Comparison of ENCODE assay signal across 14 mouse cellular contexts in the genomic region with DNA sequence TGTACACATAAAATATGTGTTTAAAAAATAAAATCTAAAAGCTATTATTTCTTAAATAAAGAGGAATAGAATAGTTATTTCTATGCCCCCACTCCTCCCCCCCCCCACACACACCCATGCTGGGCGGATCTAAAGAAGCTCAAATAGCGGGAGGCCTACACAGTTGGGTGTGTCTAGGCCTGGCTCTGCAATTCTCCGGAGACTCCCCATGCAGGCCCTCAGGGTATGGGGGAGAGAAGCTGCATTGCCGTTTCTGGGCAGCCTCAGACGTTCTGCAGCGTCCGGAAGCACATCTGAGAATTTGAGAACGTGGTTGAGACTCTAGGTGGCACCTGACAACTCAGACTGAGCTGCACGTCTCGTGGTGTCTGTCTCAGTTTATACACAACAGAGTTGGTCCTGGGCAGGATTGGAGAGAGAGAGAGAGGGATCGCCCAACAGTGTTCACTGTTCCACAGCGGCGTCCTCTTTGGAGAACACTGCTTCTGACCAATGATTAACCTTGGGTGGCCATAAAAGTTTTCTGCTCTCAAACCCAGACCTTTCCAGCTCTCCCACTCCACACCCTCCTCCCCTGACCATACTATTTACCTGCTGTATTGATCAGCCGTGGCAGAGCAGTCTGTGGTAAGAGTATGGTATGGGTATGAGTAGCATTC. TPM values are rescaled to one million over a fixed set of nuclear protein-coding genes. Genes with fewer than 3 reads are reported as not detected.
DNase-seq lines count a peak whose midpoint lies in the region; ATAC-seq and TF ChIP-seq lines count a peak whose summit lies in the region.
"Had no signal": no experiment of that assay in that cellular context is flagged by ENCODE, and none has a peak within 500 bp of the region (broad histone marks: within the 10 kb centered on the region; RNA-seq: fewer than 3 reads in every experiment).

No protein-coding gene starts in this region.

- ATAC-seq in embryonic facial prominence, embryonic 14.5 days (ENCODE audit: low read depth), result no peak
- 0 out of 2 replicates have a peak, but pooled peaks have one; percentile 40 for ATAC-seq in stomach, postnatal 0 days (ENCODE audit: low FRiP score, low TSS enrichment)

- H3K36me3 ChIP-seq in embryonic facial prominence, embryonic 14.5 days (ENCODE audit: control insufficient read depth, insufficient read depth, low read length), result no peaks in the 10 kb centered on the region
- H3K36me3 ChIP-seq in embryonic facial prominence, embryonic 10.5 days (replicated peaks), result no peaks in the 10 kb centered on the region
- H3K36me3 ChIP-seq in liver, adult 2 months (ENCODE audit: control insufficient read depth, insufficient read depth, low read length), result no peaks in the 10 kb centered on the region
- H3K36me3 ChIP-seq in stomach, postnatal 0 days (ENCODE audit: control insufficient read depth, insufficient read depth, low read length), result no peaks in the 10 kb centered on the region

- H3K4me2 ChIP-seq in embryonic facial prominence, embryonic 14.5 days (ENCODE audit: low read depth, low read length), result no peak overlapping the region
- H3K4me2 ChIP-seq in stomach, postnatal 0 days (replicated peaks; ENCODE audit: low read depth), result no peak overlapping the region

- H3K79me2 ChIP-seq in liver, adult 2 months (ENCODE audit: control insufficient read depth, insufficient read depth, low read length), result peaks cover 7% of the 10 kb centered on the region; the same call in 1 of the 2 replicates

- no peak overlapping the region for H3K9ac ChIP-seq in embryonic facial prominence, embryonic 14.5 days (ENCODE audit: low read depth, low read length)
- H3K9ac ChIP-seq in liver, adult 2 months (ENCODE audit: low read depth, low read length), result no peak overlapping the region; the same call in 1 of the 2 replicates
- no peak overlapping the region for H3K9ac ChIP-seq in stomach, postnatal 0 days (ENCODE audit: low read length)

- no peak for TF ChIP-seq EP300 in stomach, postnatal 0 days (optimal IDR thresholded peaks at IDR 0.05)

- intact Hi-C loops in left cerebral cortex, postnatal 10 days (cut with DNase I), result no loop called here

- peaks cover 30% of the 10 kb centered on the region for H3K4me1 ChIP-seq in embryonic facial prominence, embryonic 14.5 days (ENCODE audit: control insufficient read depth, insufficient read depth, low read length)
- peaks cover 9% of the 10 kb centered on the region for H3K4me1 ChIP-seq in embryonic facial prominence, embryonic 10.5 days
- H3K4me1 ChIP-seq in liver, adult 2 months (ENCODE audit: control insufficient read depth, insufficient read depth, low read length), result peaks cover 17% of the 10 kb centered on the region
- H3K4me1 ChIP-seq in stomach, postnatal 0 days (replicated peaks; ENCODE audit: control insufficient read depth, insufficient read depth), result no peaks in the 10 kb centered on the region; the same call in 1 of the 2 replicates
- H3K4me1 ChIP-seq: megakaryocyte, embryonic 14.5 days had no signal

- TF ChIP-seq CTCF in liver, adult 2 months (IDR thresholded peaks at IDR 0.05; ENCODE audit: low read depth, low read length), result no peak; the same call in 1 of the 2 replicates
- no peak for TF ChIP-seq CTCF in stomach, postnatal 0 days (IDR thresholded peaks at IDR 0.05; ENCODE audit: low read depth)

- no peak for TF ChIP-seq POLR2A in liver, adult 2 months (IDR thresholded peaks at IDR 0.05; ENCODE audit: extremely low read depth, insufficient read depth, low read length)

- H3K4me3 ChIP-seq in embryonic facial prominence, embryonic 14.5 days (ENCODE audit: low read depth, low read length), result no peak overlapping the region
- H3K4me3 ChIP-seq in embryonic facial prominence, embryonic 10.5 days, result no peak overlapping the region
- no peak overlapping the region for H3K4me3 ChIP-seq in liver, adult 2 months (ENCODE audit: insufficient read depth, low read depth, low read length)
- no peak overlapping the region for H3K4me3 ChIP-seq in stomach, postnatal 0 days (ENCODE audit: low read depth, low read length)
- H3K4me3 ChIP-seq: megakaryocyte, embryonic 14.5 days had no signal

- no peaks in the 10 kb centered on the region for H3K27me3 ChIP-seq in embryonic facial prominence, embryonic 14.5 days (replicated peaks; ENCODE audit: control insufficient read depth, insufficient read depth, low read length)
- H3K27me3 ChIP-seq in embryonic facial prominence, embryonic 10.5 days (replicated peaks; ENCODE audit: low read depth, poor library complexity, severe bottlenecking), result 0 out of 2 replicates have a peak, but pooled peaks cover 4% of the 10 kb centered on the region
- no peaks in the 10 kb centered on the region for H3K27me3 ChIP-seq in liver, adult 2 months (ENCODE audit: control insufficient read depth, insufficient read depth, low read length)
- H3K27me3 ChIP-seq in stomach, postnatal 0 days (ENCODE audit: control insufficient read depth, insufficient read depth, low read length), result no peaks in the 10 kb centered on the region

- no peak overlapping the region for H3K27ac ChIP-seq in embryonic facial prominence, embryonic 14.5 days (replicated peaks; ENCODE audit: low read depth, low read length)
- no peak overlapping the region for H3K27ac ChIP-seq in embryonic facial prominence, embryonic 10.5 days (replicated peaks)
- no peak overlapping the region; the same call in 1 of the 2 replicates for H3K27ac ChIP-seq in liver, adult 2 months (replicated peaks; ENCODE audit: insufficient read depth, low read depth, low read length)
- no peak overlapping the region for H3K27ac ChIP-seq in stomach, postnatal 0 days (replicated peaks)

- WGBS in embryonic facial prominence, embryonic 14.5 days, result 55% methylated on average over 14 of the region's 14 CpGs
- 73% methylated on average over 14 of the region's 14 CpGs for WGBS in embryonic facial prominence, embryonic 10.5 days
- WGBS in liver, adult 2 months, result 31% methylated on average over 14 of the region's 14 CpGs
- WGBS in stomach, postnatal 0 days, result 59% methylated on average over 14 of the region's 14 CpGs

- peak; percentile 46 for DNase-seq in embryonic facial prominence, embryonic 14.5 days (ENCODE audit: low spot score)
- no peak for DNase-seq in embryonic facial prominence, embryonic 10.5 days (ENCODE audit: low spot score)
- peak; percentile 53 to 67 for DNase-seq in kidney, adult 8-10 months
- peak; percentile 84 for DNase-seq in liver, adult 2 months (ENCODE audit: extremely low read depth, low read depth, low spot score)
- peak; percentile 33 for DNase-seq in stomach, postnatal 0 days (ENCODE audit: low spot score)
- no peak for DNase-seq in left cerebral cortex, adult 8-10 months (ENCODE audit: low spot score in 2 of 2)
- no peak for DNase-seq in left cerebral cortex, postnatal 10 days (ENCODE audit: extremely low spot score in 1 of 2, low spot score in 2 of 2)
- DNase-seq in right cerebral cortex, postnatal 36 days (ENCODE audit: low spot score in 2 of 2), result no peak
- DNase-seq: cerebellum, adult 11 months; heart, postnatal 14 days; lung, adult 18-20 months; right cerebral cortex, postnatal 25 days had no signal

- H3K9me3 ChIP-seq in embryonic facial prominence, embryonic 14.5 days (ENCODE audit: control insufficient read depth, low read length), result no peaks in the 10 kb centered on the region
- no peaks in the 10 kb centered on the region for H3K9me3 ChIP-seq in embryonic facial prominence, embryonic 10.5 days
- no peaks in the 10 kb centered on the region for H3K9me3 ChIP-seq in stomach, postnatal 0 days (ENCODE audit: control insufficient read depth, low read length)
- H3K9me3 ChIP-seq: megakaryocyte, embryonic 14.5 days had no signal

RNA-seq across cellular contexts. Expression of a gene that starts 22.4 kb away (rescaled TPM):
- polyA plus RNA-seq in embryonic facial prominence, embryonic 14.5 days (2014; fragmentation: Nextera tagmentation; extraction: Ambion mirVana), result 50.9 and 56.0 TPM in 2 replicates
- 16.5 and 22.4 TPM in 2 replicates for polyA plus RNA-seq in embryonic facial prominence, embryonic 10.5 days (2016; fragmentation: Nextera tagmentation; extraction: Ambion mirVana)
- 43.1 and 50.7 TPM in 2 replicates for total RNA-seq in liver, adult 2 months (2014; rRNA removed)
- polyA plus RNA-seq in liver, adult 2 months (2012; rRNA removed), result 80.8 and 86.1 TPM in 2 replicates
- polyA plus RNA-seq in stomach, postnatal 0 days (2015; fragmentation: Nextera tagmentation; extraction: Ambion mirVana), result 16.8 and 20.2 TPM in 2 replicates
- 10 to 100 TPM; 64.6 to 66.9 (median 65.7) TPM for total RNA-seq in left cerebral cortex, adult 8-10 months (2022)
- 10 to 100 TPM; 87.0 to 87.8 TPM for total RNA-seq in left cerebral cortex, postnatal 10 days (2021)
- total RNA-seq: neutrophil, adult 5-6 weeks had no signal

Comparison
In these comparisons a context has a peak if more than half of its experiments do, and no peak if none do; other contexts are left out.
1. DNase-seq: peak in embryonic facial prominence, embryonic 14.5 days (single experiment), kidney, adult 8-10 months (2 of 2), liver, adult 2 months (single experiment) and stomach, postnatal 0 days (single experiment); none in embryonic facial prominence, embryonic 10.5 days (single experiment), left cerebral cortex, adult 8-10 months (0 of 2), left cerebral cortex, postnatal 10 days (0 of 2) and right cerebral cortex, postnatal 36 days (0 of 2).